Mouse (Mus musculus) G1E (cell line): ENCODE data around the gene Btnl6.

Source experiments
- CTCF ChIP-seq: IDR thresholded peaks from 2 replicates; pipeline ENCODE4 v1.5.1; 2012; ENCODE audit warnings: low read depth, low read length, inconsistent platforms, mixed read lengths
- POLR2AphosphoS5 ChIP-seq: IDR thresholded peaks from 2 replicates; pipeline ENCODE4 v1.6.1; 2012; ENCODE audit warnings: low read depth, low read length, inconsistent platforms; ENCODE audit not compliant: insufficient replicate concordance
- TAL1 ChIP-seq: conservative IDR thresholded peaks from 2 replicates; pipeline ENCODE4 v1.6.1; 2012; ENCODE audit warnings: low read depth, low read length, inconsistent platforms, mixed read lengths

DNA sequence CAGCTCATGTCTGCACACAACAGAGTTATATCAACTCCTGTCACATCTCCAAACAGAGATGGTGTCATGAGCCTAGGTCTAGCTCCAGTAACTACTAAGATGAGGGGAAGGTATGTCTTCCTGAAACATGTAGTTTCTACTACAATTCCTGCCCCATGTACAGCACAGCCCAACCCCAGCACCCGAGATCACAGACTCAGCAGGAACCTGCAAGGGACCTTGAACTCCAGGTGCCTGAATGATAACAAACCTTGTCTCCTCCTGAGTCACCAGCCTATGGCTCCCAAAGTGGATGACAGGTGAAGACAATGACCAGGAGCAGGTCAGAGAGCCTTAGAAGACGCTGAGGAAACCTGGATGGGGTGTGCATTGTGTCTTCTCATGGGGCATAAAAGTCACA is 32.7 kb upstream of the Btnl6 start:
- no peak for TF ChIP-seq TAL1
- no peak for TF ChIP-seq CTCF
- no peak for TF ChIP-seq POLR2AphosphoS5
